Mouse (Mus musculus): Measurements from ENCODE around the gene Nit1. TPM values are rescaled to one million over a fixed set of nuclear protein-coding genes. Genes with fewer than 3 reads are reported as not detected.

Nit1 gene
- polyA plus RNA-seq, 1 experiment, result 50.7 TPM

- under 1% methylated on average over 42 of the region's 42 CpGs for WGBS
These were observed 51.0 kb downstream of the Nit1 start, which contains the start of gene Ufc1 for GRCm38 (mm10) chr1:171294298-171295062. Gene Ufc1 (minus strand): TSS chr1:171295024.

GRCm38 (mm10) chr1:171293906-171294297 lies 51.5 kb downstream of the Nit1 start:
- Histone ChIP-seq H3K4me3 (ENCODE audit: low read depth, low read length) (peak overlapping the region; percentile 76), H3K36me3 (ENCODE audit: control insufficient read depth, insufficient read depth, low read length) (peaks cover 7% of the 10 kb centered on the region), H3K27ac (ENCODE audit: insufficient read depth, low read depth, low read length) (peak overlapping the region; percentile 94), H3K4me1 (ENCODE audit: control insufficient read depth, insufficient read depth, insufficient read length, low read length) (peaks cover 8% of the 10 kb centered on the region; the same call in 1 of the 2 replicates), H3K27me3 (ENCODE audit: control insufficient read depth, insufficient read depth, low read length) (no peaks in the 10 kb centered on the region)
- WGBS, result 16% methylated on average over 5 of the region's 5 CpGs
- TF ChIP-seq CTCF (IDR thresholded peaks at IDR 0.05; ENCODE audit: extremely low read depth, insufficient read length, insufficient replicate concordance, low read depth, low read length) (no peak), POLR2A (IDR thresholded peaks at IDR 0.05; ENCODE audit: low read depth, low read length) (no peak)

More at GRCm38 (mm10) chr1:171294298-171295062, 51.0 kb downstream of the Nit1 start, which contains the start of gene Ufc1:
- Histone ChIP-seq H3K27me3 (ENCODE audit: control insufficient read depth, insufficient read depth, low read length) (no peaks in the 10 kb centered on the region), H3K4me1 (ENCODE audit: control insufficient read depth, insufficient read depth, insufficient read length, low read length) (peaks cover 8% of the 10 kb centered on the region; the same call in 1 of the 2 replicates), H3K36me3 (ENCODE audit: control insufficient read depth, insufficient read depth, low read length) (peaks cover 5% of the 10 kb centered on the region), H3K4me3 (ENCODE audit: low read depth, low read length) (peak within 1 kb of the TSS; percentile 76), H3K27ac (ENCODE audit: insufficient read depth, low read depth, low read length) (peak within 1 kb of the TSS; percentile 94)
- TF ChIP-seq CTCF (IDR thresholded peaks at IDR 0.05; ENCODE audit: extremely low read depth, insufficient read length, insufficient replicate concordance, low read depth, low read length) (no peak), POLR2A (IDR thresholded peaks at IDR 0.05; ENCODE audit: low read depth, low read length) (peak; percentile 57)

GRCm38 (mm10) chr1:171293351-171293750 lies 52.1 kb downstream of the Nit1 start:
- WGBS, result 46% methylated on average over 3 of the region's 3 CpGs
- H3K4me3 ChIP-seq (ENCODE audit: low read depth, low read length), result no peak overlapping the region
- no peak overlapping the region for H3K27ac ChIP-seq (ENCODE audit: insufficient read depth, low read depth, low read length)
- H3K4me1 ChIP-seq (ENCODE audit: control insufficient read depth, insufficient read depth, insufficient read length, low read length), result peaks cover 8% of the 10 kb centered on the region; the same call in 1 of the 2 replicates
- peaks cover 10% of the 10 kb centered on the region for H3K36me3 ChIP-seq (ENCODE audit: control insufficient read depth, insufficient read depth, low read length)
- no peaks in the 10 kb centered on the region for H3K27me3 ChIP-seq (ENCODE audit: control insufficient read depth, insufficient read depth, low read length)
- TF ChIP-seq POLR2A (IDR thresholded peaks at IDR 0.05; ENCODE audit: low read depth, low read length), result no peak
- no peak for TF ChIP-seq CTCF (IDR thresholded peaks at IDR 0.05; ENCODE audit: extremely low read depth, insufficient read length, insufficient replicate concordance, low read depth, low read length)

- peaks cover 9% of the 10 kb centered on the region for H3K4me1 ChIP-seq (ENCODE audit: control insufficient read depth, insufficient read depth, insufficient read length, low read length)
- no peak overlapping the region for H3K4me3 ChIP-seq (ENCODE audit: low read depth, low read length)
- no peak overlapping the region for H3K27ac ChIP-seq (ENCODE audit: insufficient read depth, low read depth, low read length)
- TF ChIP-seq POLR2A (IDR thresholded peaks at IDR 0.05; ENCODE audit: low read depth, low read length) (no peak), CTCF (IDR thresholded peaks at IDR 0.05; ENCODE audit: extremely low read depth, insufficient read length, insufficient replicate concordance, low read depth, low read length) (no peak)
- peaks cover 18% of the 10 kb centered on the region for H3K36me3 ChIP-seq (ENCODE audit: control insufficient read depth, insufficient read depth, low read length)
- H3K27me3 ChIP-seq (ENCODE audit: control insufficient read depth, insufficient read depth, low read length), result no peaks in the 10 kb centered on the region
- WGBS, result 69% methylated on average over 4 of the region's 4 CpGs
These were observed 57.1 kb downstream of the Nit1 start for GRCm38 (mm10) chr1:171288328-171288727.

Other genes with a start within 250 kb of the Nit1 start
- 0.96 and 1.2 TPM in 2 replicates for gene Cfap126, start 231.7 kb downstream of the Nit1 start, polyA plus RNA-seq (2012; rRNA removed)
- 120 and 226 TPM in 2 replicates for gene Sdhc, start 195.0 kb downstream of the Nit1 start, polyA plus RNA-seq (2012; rRNA removed)
- 0.28 and 0.66 TPM in 2 replicates for gene Mpz, start 194.9 kb downstream of the Nit1 start, polyA plus RNA-seq (2012; rRNA removed)
- 10.9 and 13.9 TPM in 2 replicates for gene Pcp4l1, start 149.4 kb downstream of the Nit1 start, polyA plus RNA-seq (2012; rRNA removed)
- gene Nr1i3, start 131.7 kb downstream of the Nit1 start, polyA plus RNA-seq (2012; rRNA removed), result 18.5 and 28.9 TPM in 2 replicates
- gene Tomm40l, start 123.1 kb downstream of the Nit1 start, polyA plus RNA-seq (2012; rRNA removed), result 17.0 and 21.2 TPM in 2 replicates
- gene Apoa2, start 120.6 kb downstream of the Nit1 start, polyA plus RNA-seq (2012; rRNA removed), result 0.94 TPM in 1 of 2 replicates, not detected in the other
- 36.9 and 46.7 TPM in 2 replicates for gene Fcer1g, start 111.3 kb downstream of the Nit1 start, polyA plus RNA-seq (2012; rRNA removed)
- 1.5 and 2.6 TPM in 2 replicates for gene Adamts4, start 95.2 kb downstream of the Nit1 start, polyA plus RNA-seq (2012; rRNA removed)
- gene Ndufs2, start 94.3 kb downstream of the Nit1 start, polyA plus RNA-seq (2012; rRNA removed), result 79.8 and 116 TPM in 2 replicates
- gene B4galt3, start 75.3 kb downstream of the Nit1 start, polyA plus RNA-seq (2012; rRNA removed), result 38.5 and 78.5 TPM in 2 replicates
- 15.4 and 23.4 TPM in 2 replicates for gene Ppox, start 64.5 kb downstream of the Nit1 start, polyA plus RNA-seq (2012; rRNA removed)
- 18.3 and 30.2 TPM in 2 replicates for gene Usp21, start 57.7 kb downstream of the Nit1 start, polyA plus RNA-seq (2012; rRNA removed)
- gene Ufc1, start 50.6 kb downstream of the Nit1 start, polyA plus RNA-seq (2012; rRNA removed), result 6.3 and 10.8 TPM in 2 replicates
- 24.5 and 40.7 TPM in 2 replicates for gene Dedd, start 16.5 kb downstream of the Nit1 start, polyA plus RNA-seq (2012; rRNA removed)
- gene Pfdn2, start within 50 bp of the Nit1 start, polyA plus RNA-seq (2012; rRNA removed), result 5.0 and 7.5 TPM in 2 replicates
- gene Klhdc9, start 15.2 kb upstream of the Nit1 start, polyA plus RNA-seq (2012; rRNA removed), result 0.13 and 0.16 TPM in 2 replicates
- gene Nectin4, start 24.5 kb upstream of the Nit1 start, polyA plus RNA-seq (2012; rRNA removed), result 0.33 and 1.1 TPM in 2 replicates
- 3.8 and 6.1 TPM in 2 replicates for gene Arhgap30, start 43.3 kb upstream of the Nit1 start, polyA plus RNA-seq (2012; rRNA removed)
- gene Usf1, start 65.7 kb upstream of the Nit1 start, polyA plus RNA-seq (2012; rRNA removed), result 55.0 and 87.8 TPM in 2 replicates
- gene Tstd1, start 73.2 kb upstream of the Nit1 start, polyA plus RNA-seq (2012; rRNA removed), result 52.0 and 53.7 TPM in 2 replicates
- 49.7 and 142 TPM in 2 replicates for gene F11r, start 91.9 kb upstream of the Nit1 start, polyA plus RNA-seq (2012; rRNA removed)
- 3.6 and 5.0 TPM in 2 replicates for gene Alyref2, start 157.8 kb upstream of the Nit1 start, polyA plus RNA-seq (2012; rRNA removed)
- gene Itln1, start 189.6 kb upstream of the Nit1 start, polyA plus RNA-seq (2012; rRNA removed), result 566 and 2,950 TPM in 2 replicates
- gene Cd244a, start 213.5 kb upstream of the Nit1 start, polyA plus RNA-seq (2012; rRNA removed), result 1.2 and 2.0 TPM in 2 replicates